Mouse (Mus musculus) neural tube, embryonic 10.5 days (tissue): Measurements from ENCODE around the gene Zfp354a.
"Not testable (repeated sequence)": the region's sequence is repeated elsewhere in the genome, so short reads cannot be mapped to it uniquely, and the experiment has no call there.

Experiments used
- DNase-seq: peaks from one replicate; pipeline ENCODE4 v3.0.0-alpha.2; 2017; ENCODE audit warnings: low spot score; ENCODE audit errors: extremely low spot score

Zfp354a gene

GRCm38 (mm10) chr11:51059151-51059571 is at the start of gene Zfp354a:
Gene Zfp354a (plus strand): TSS chr11:51059257.
- DNase-seq: peak; percentile 90

- DNase-seq: no peak
These were observed 47.2 kb upstream of the Zfp354a start for GRCm38 (mm10) chr11:51011821-51012220.

GRCm38 (mm10) chr11:51013936-51014335 is 45.1 kb upstream of the Zfp354a start, which contains the start of gene Olfr54:
Gene Olfr54 (plus strand): TSS chr11:51014236.
- no peak for DNase-seq

GRCm38 (mm10) chr11:51016341-51016740 is 42.7 kb upstream of the Zfp354a start:
- no peak for DNase-seq

GRCm38 (mm10) chr11:51026811-51027210 is 32.2 kb upstream of the Zfp354a start:
- DNase-seq: not testable (repeated sequence)

- not testable (repeated sequence) for DNase-seq
These were observed 29.7 kb upstream of the Zfp354a start for GRCm38 (mm10) chr11:51029381-51029780.

- no peak for DNase-seq
These were observed 28.8 kb upstream of the Zfp354a start for GRCm38 (mm10) chr11:51030225-51030624.

- peak; percentile 33 for DNase-seq
These were observed 26.2 kb upstream of the Zfp354a start for GRCm38 (mm10) chr11:51032851-51033250.

GRCm38 (mm10) chr11:51034141-51034540 is 24.9 kb upstream of the Zfp354a start:
- DNase-seq: not testable (repeated sequence)

GRCm38 (mm10) chr11:51035951-51036350 is 23.1 kb upstream of the Zfp354a start:
- no peak for DNase-seq

- not testable (repeated sequence) for DNase-seq
These were observed 14.3 kb upstream of the Zfp354a start for GRCm38 (mm10) chr11:51044776-51045175.

- DNase-seq: not testable (repeated sequence)
These were observed 11.2 kb upstream of the Zfp354a start, which contains the start of gene Olfr1375 for GRCm38 (mm10) chr11:51047809-51048208. Gene Olfr1375 (plus strand): TSS chr11:51048109.

GRCm38 (mm10) chr11:51051678-51052077 is 7.4 kb upstream of the Zfp354a start:
- no peak for DNase-seq

- DNase-seq: no peak
These were observed 5.8 kb upstream of the Zfp354a start for GRCm38 (mm10) chr11:51053230-51053629.

- DNase-seq: no peak
These were observed 583 bp downstream of the Zfp354a start for GRCm38 (mm10) chr11:51059640-51060039.

- no peak for DNase-seq
These were observed 1.9 kb downstream of the Zfp354a start for GRCm38 (mm10) chr11:51060981-51061380.

GRCm38 (mm10) chr11:51063276-51063675 is 4.2 kb downstream of the Zfp354a start:
- DNase-seq: no peak

- no peak for DNase-seq
These were observed 4.8 kb downstream of the Zfp354a start for GRCm38 (mm10) chr11:51063841-51064240.

- DNase-seq: no peak
These were observed 25.5 kb downstream of the Zfp354a start for GRCm38 (mm10) chr11:51084527-51084926.

GRCm38 (mm10) chr11:51085269-51085668 is 26.2 kb downstream of the Zfp354a start:
- no peak for DNase-seq

- DNase-seq: no peak
These were observed 48.2 kb downstream of the Zfp354a start for GRCm38 (mm10) chr11:51107261-51107660.

- DNase-seq: no peak
These were observed 51.6 kb downstream of the Zfp354a start for GRCm38 (mm10) chr11:51110621-51111020.
